Mouse (Mus musculus): Measurements from ENCODE around the gene Bri3bp. TPM values are rescaled to one million over a fixed set of nuclear protein-coding genes. Genes with fewer than 3 reads are reported as not detected.

Gene Bri3bp
- polyA plus RNA-seq, 1 experiment from 2014 or later: 33.6 TPM

DNA sequence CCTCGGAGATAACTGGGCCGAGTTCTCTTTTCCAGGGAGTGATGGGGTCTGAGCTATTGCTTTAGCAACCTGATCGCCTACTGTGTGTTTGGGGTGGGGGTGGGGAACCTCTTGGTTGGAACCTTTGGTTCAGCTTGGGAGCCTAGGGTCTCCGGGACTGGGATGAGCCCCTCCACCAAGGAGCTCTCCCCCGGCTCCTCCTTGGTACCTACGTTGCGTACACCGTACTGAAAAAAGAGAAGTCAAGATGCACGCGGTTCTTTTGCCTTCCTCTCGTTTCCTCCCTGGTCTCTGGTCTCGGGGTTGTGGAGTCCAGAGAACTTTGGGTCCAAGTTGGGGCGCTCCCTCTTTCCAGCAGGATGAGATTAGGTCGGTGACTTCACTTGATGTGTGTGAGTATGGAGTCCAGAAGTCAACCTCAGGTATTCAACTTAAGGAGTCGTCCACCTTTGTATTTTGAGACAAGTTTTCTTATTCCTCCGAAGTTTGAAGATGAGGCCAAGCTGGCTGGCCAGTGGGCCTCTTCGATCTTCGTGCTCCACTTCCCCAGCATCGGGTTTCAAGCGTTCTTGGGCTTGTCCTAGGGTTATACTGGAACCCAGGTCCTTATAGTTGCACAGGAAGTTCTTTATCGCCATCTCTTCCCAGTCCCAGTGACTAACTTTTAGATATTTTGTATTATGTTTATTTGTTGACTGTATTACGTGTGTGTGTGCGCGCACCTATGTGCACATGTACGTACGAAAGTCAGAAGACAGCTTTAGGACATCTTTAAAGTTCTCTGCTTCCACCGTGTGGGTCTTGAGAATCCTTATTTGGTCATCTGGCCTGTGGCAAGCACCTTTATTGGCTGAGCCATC is 998 bp downstream of the Bri3bp start:
- 22% methylated on average over 27 of the region's 27 CpGs for WGBS
- Histone ChIP-seq H3K27me3 (no peaks in the 10 kb centered on the region), H3K4me1 (peaks cover 22% of the 10 kb centered on the region), H3K27ac (peak overlapping the region; percentile 66; the same call in 1 of the 2 replicates), H3K36me3 (ENCODE audit: poor library complexity, severe bottlenecking) (no peaks in the 10 kb centered on the region), H3K4me2 (peak overlapping the region; percentile 85), H3K4me3 (peak overlapping the region; percentile 88), H3K9ac (peak overlapping the region; percentile 86), H3K9me3 (replicated peaks) (no peaks in the 10 kb centered on the region)
- ATAC-seq: peak; percentile 36

DNA sequence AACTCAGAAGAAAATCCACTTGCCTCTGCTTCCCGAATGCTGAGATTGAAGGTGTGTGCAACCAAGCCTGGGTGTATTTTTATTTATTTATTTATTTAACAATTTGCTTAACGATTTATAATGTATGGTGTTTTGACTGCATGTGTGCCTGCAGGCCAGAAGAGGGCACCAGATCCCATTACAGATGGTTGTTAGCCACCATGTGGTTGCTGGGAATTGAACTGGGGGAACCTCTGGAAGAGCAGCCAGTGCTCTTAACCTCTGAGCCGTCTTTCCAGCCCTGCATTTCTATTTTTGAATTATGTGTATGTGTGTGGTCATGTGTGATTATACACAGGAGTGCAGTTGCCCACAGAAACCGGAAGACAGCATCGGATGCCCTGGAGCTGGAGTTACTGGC is 2.0 kb downstream of the Bri3bp start:
- no peaks in the 10 kb centered on the region for H3K27me3 ChIP-seq
- WGBS: 89% methylated on average over 5 of the region's 5 CpGs
- peaks cover 22% of the 10 kb centered on the region for H3K4me1 ChIP-seq
- no peak for ATAC-seq
- no peaks in the 10 kb centered on the region for H3K9me3 ChIP-seq (replicated peaks)
- H3K36me3 ChIP-seq (ENCODE audit: poor library complexity, severe bottlenecking): no peaks in the 10 kb centered on the region
- no peak overlapping the region for H3K27ac ChIP-seq
- H3K4me2 ChIP-seq: peak overlapping the region; percentile 85; the same call in 1 of the 2 replicates
- H3K9ac ChIP-seq: no peak overlapping the region
- H3K4me3 ChIP-seq: no peak overlapping the region

DNA sequence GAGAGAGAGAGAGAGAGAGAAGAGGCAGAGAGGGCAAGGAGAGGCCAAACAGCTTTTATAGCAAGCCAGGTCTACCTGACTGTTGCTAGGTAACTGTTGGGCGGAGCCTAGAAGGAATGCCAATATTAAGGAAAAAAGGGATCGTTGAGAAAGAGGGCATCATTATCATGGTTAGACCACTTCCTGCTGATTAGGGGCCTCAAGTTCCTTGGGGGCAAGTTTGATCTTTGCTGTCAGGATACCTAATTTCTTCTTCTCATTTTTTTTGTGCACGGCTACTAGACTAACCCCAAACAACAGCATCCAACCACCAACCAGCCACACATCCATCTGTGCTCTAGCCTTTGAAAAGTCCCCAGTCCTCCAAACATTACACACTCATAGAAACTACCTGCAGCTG is 2.5 kb downstream of the Bri3bp start:
- no peak for ATAC-seq
- Histone ChIP-seq H3K9me3 (replicated peaks) (no peaks in the 10 kb centered on the region), H3K27me3 (no peaks in the 10 kb centered on the region)

DNA sequence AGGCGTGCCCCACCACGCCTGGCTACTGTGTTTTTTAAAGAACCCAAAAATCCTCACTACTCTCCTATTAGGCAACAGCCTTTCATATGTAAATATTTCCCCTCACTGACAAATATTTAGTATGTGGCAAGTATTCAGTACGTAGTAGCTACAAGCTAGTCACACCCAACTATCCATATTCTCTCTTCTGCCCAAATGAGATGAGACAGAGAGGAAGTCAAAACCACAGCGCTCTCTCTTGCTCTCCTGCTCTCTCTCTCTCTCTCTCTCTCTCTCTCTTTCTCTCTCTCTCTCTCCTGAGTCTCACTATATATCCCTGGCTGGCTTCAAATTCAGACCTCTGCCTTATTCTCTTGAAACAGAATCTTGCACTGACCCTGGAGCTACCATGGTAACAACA is 3.2 kb downstream of the Bri3bp start:
- Histone ChIP-seq H3K27me3 (no peaks in the 10 kb centered on the region), H3K4me1 (peaks cover 22% of the 10 kb centered on the region), H3K4me2 (no peak overlapping the region), H3K9ac (no peak overlapping the region), H3K4me3 (no peak overlapping the region), H3K9me3 (replicated peaks) (no peaks in the 10 kb centered on the region), H3K27ac (no peak overlapping the region), H3K36me3 (ENCODE audit: poor library complexity, severe bottlenecking) (no peaks in the 10 kb centered on the region)
- ATAC-seq: no peak
- WGBS: 83% methylated on average over 4 of the region's 4 CpGs

More for the DNA sequence above, 2.5 kb downstream of the Bri3bp start:
- Histone ChIP-seq H3K27ac (no peak overlapping the region), H3K4me2 (no peak overlapping the region), H3K4me1 (peaks cover 22% of the 10 kb centered on the region), H3K36me3 (ENCODE audit: poor library complexity, severe bottlenecking) (no peaks in the 10 kb centered on the region), H3K4me3 (no peak overlapping the region), H3K9ac (no peak overlapping the region)
- WGBS: 89% methylated on average over 3 of the region's 3 CpGs

DNA sequence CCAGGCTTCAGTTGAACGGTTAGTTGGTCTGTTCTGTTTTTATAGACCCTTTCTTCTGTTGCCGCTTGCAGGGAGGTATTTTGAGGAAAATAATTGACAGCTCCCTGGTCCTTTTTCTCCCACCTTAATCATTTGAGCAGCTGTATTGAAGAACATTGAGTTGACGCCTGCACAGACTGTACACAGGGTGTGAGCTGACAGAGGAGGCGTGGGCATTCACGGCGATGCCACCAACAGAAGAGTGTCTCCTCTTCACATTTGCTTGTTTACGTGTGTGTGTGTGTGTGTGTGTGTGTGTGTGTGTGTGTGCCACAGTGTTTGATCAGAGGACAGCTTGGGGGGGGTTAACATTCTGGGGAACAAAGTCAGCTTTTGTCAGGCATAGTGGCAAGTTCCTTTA is 5.0 kb downstream of the Bri3bp start:
- ATAC-seq: no peak
- Histone ChIP-seq H3K27ac (no peak overlapping the region), H3K27me3 (no peaks in the 10 kb centered on the region), H3K9me3 (replicated peaks) (no peaks in the 10 kb centered on the region), H3K9ac (no peak overlapping the region; the same call in 1 of the 2 replicates), H3K4me3 (no peak overlapping the region), H3K4me1 (peaks cover 15% of the 10 kb centered on the region), H3K4me2 (no peak overlapping the region), H3K36me3 (ENCODE audit: poor library complexity, severe bottlenecking) (no peaks in the 10 kb centered on the region)
- WGBS: 61% methylated on average over 7 of the region's 7 CpGs

DNA sequence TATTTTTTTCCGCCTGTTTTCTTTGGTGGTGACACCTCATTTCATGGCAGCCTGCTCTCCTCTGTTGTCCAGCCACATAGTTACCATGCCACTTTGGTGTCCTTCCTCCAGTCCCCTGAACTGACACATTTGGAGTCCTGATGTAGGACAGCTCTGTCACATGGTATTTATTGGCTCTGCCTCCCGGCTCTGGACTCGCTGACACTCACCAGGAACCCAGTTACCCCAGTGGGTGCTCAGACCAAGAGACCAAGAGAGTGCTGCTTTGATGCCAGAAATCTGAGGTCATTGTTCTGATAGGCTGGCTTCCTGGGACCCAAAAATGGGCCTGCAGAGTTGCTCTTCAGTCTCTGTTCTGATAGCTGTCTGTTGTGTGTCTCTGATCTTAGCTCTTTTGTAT is 6.7 kb downstream of the Bri3bp start:
- Histone ChIP-seq H3K9ac (no peak overlapping the region), H3K4me1 (peaks cover 5% of the 10 kb centered on the region), H3K4me3 (no peak overlapping the region), H3K9me3 (replicated peaks) (no peaks in the 10 kb centered on the region), H3K27ac (no peak overlapping the region), H3K36me3 (ENCODE audit: poor library complexity, severe bottlenecking) (peaks cover 16% of the 10 kb centered on the region), H3K4me2 (no peak overlapping the region), H3K27me3 (no peaks in the 10 kb centered on the region)
- WGBS: 86% methylated on average over 3 of the region's 3 CpGs
- ATAC-seq: no peak

DNA sequence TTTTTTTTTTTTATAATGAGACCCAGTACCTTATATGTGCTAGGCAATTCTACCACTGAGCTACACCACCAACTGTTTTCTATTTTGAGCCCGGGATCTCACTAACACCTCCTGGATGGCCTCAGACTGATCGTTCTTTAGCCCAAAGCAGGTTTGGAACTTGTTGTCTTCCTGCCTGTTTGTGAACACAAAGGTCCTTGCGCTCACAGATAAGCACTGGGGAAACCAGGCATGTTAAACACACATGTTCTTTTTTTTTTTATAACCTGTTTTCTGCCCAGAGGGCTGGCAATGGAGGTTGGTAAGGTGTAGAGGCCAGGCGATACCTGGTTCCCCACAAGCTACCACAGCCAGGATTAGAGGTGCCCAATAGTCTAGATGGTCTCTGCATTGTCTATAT is 7.3 kb downstream of the Bri3bp start:
- WGBS: 89% methylated on average over 4 of the region's 4 CpGs
- Histone ChIP-seq H3K4me2 (no peak overlapping the region), H3K36me3 (ENCODE audit: poor library complexity, severe bottlenecking) (peaks cover 22% of the 10 kb centered on the region), H3K27me3 (no peaks in the 10 kb centered on the region), H3K4me3 (no peak overlapping the region), H3K9me3 (replicated peaks) (no peaks in the 10 kb centered on the region), H3K4me1 (peaks cover 5% of the 10 kb centered on the region), H3K9ac (no peak overlapping the region), H3K27ac (no peak overlapping the region)
- no peak for ATAC-seq

DNA sequence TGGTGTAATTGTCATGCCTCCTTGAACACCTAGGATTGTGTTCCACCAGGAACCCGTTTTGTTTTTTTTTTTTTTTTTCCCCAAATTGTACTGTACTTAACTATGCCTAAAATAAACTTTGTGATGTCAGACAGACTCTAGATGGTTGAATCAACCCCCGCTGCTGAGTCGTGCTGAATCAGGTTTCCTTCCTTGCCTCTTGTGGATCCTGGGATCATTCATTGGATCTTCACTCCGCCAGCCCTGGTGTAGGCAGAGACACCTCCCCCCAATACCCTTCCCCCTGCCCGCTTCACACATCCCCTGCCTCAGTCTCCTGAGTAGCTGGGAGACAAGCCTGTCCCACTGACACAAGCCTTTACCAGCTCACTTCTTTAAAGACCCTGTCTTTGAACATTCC is 7.9 kb downstream of the Bri3bp start:
- no peak for ATAC-seq
- H3K9me3 ChIP-seq (replicated peaks): no peaks in the 10 kb centered on the region
- 88% methylated on average over 5 of the region's 5 CpGs for WGBS

DNA sequence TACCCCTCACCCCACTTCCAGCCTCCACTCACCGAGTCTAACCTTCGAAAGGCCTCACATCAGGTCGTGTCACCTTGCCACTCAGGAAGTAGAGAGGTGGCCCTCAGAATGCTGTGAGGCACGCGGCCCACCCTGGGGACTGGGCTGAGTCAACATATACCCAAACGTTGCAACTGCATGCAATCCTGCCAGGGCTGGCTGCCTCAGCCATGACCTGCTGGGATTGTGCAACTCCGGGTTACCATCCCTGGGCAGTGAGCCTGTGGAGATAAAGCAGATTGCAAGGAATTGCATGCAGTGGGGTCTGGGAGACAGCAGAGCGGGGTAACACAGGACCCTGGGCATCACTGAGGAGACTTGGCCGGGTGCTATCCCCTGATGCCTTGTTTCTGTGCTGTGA is 11.2 kb downstream of the Bri3bp start:
- no peak overlapping the region for H3K9ac ChIP-seq
- 92% methylated on average over 9 of the region's 9 CpGs for WGBS
- no peaks in the 10 kb centered on the region for H3K4me1 ChIP-seq
- no peaks in the 10 kb centered on the region for H3K9me3 ChIP-seq (replicated peaks)
- H3K27me3 ChIP-seq: no peaks in the 10 kb centered on the region
- ATAC-seq: no peak
- peaks cover 48% of the 10 kb centered on the region for H3K36me3 ChIP-seq (ENCODE audit: poor library complexity, severe bottlenecking)
- H3K27ac ChIP-seq: no peak overlapping the region
- no peak overlapping the region for H3K4me3 ChIP-seq
- no peak overlapping the region for H3K4me2 ChIP-seq

More for the DNA sequence above, 7.9 kb downstream of the Bri3bp start:
- H3K4me1 ChIP-seq: peaks cover 5% of the 10 kb centered on the region
- H3K4me2 ChIP-seq: no peak overlapping the region
- no peak overlapping the region for H3K4me3 ChIP-seq
- H3K27ac ChIP-seq: no peak overlapping the region
- peaks cover 26% of the 10 kb centered on the region for H3K36me3 ChIP-seq (ENCODE audit: poor library complexity, severe bottlenecking)
- H3K9ac ChIP-seq: no peak overlapping the region
- H3K27me3 ChIP-seq: no peaks in the 10 kb centered on the region

DNA sequence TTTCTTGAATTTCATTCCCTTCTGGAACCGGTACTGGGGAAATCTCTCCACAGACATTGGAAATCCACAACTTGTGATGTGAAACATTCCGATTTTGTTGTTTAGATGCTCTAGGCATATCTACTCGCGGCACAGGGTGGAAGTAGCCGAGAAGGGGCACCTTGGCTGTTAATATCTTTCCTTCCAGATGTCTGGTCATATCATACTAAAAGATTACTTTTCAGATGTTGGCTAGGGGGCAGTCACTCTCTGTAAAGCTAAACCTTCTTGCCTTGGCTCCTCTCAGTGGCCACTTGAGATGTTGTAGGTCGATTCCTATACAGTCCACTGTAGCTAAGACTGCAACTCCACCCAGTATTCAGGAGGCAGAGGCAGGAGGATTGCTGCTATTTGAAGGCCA is 14.7 kb downstream of the Bri3bp start:
- no peak for ATAC-seq

DNA sequence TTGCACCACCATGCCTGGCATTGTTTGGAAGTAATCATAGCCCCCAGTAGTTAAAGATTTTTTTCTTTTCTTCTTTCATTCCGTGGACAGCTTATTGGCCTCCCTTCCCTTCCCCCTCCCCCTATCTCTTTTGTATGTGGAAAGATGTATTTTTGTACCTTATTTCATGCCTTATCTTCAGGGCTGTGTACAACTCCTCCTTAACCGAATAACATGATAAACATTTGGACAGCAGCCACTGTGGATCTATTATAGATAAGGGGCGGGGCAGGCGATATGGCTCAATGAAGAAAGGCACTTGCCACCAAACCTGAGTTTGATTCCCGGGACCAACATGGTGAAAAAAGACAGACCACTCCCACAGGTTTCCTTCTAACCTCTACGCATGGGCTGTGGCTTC is 16.2 kb downstream of the Bri3bp start:
- H3K36me3 ChIP-seq (ENCODE audit: poor library complexity, severe bottlenecking): peaks cover 37% of the 10 kb centered on the region
- no peak overlapping the region for H3K4me2 ChIP-seq
- H3K4me1 ChIP-seq: no peaks in the 10 kb centered on the region
- no peak for ATAC-seq
- H3K9me3 ChIP-seq (replicated peaks): no peaks in the 10 kb centered on the region
- 95% methylated on average over 6 of the region's 6 CpGs for WGBS
- H3K27ac ChIP-seq: no peak overlapping the region
- no peaks in the 10 kb centered on the region for H3K27me3 ChIP-seq
- H3K9ac ChIP-seq: no peak overlapping the region
- H3K4me3 ChIP-seq: no peak overlapping the region

More for the DNA sequence above, 14.7 kb downstream of the Bri3bp start:
- Histone ChIP-seq H3K9ac (no peak overlapping the region), H3K9me3 (replicated peaks) (no peaks in the 10 kb centered on the region), H3K4me3 (no peak overlapping the region), H3K27me3 (no peaks in the 10 kb centered on the region), H3K36me3 (ENCODE audit: poor library complexity, severe bottlenecking) (peaks cover 48% of the 10 kb centered on the region), H3K4me2 (no peak overlapping the region), H3K4me1 (no peaks in the 10 kb centered on the region), H3K27ac (no peak overlapping the region)
- WGBS: 95% methylated on average over 6 of the region's 6 CpGs

DNA sequence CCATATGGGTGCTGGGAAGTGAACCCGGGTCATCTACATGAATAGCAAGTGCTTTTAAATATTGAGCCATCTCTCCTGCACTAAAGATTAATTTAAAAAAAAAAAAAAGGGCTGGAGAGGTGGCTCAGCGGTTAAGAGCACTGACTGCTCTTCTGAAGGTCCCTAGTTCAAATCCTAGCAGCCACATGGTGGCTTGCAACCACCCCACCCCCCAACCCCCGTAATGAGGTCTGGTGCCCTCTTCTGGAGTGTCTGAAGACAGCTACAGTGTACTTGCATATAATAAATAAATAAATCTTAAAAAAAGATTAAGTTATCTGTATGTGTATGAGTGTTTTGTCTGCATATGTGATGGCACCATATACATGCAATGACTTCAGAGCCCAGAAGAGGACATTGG is 19.2 kb downstream of the Bri3bp start:
- Histone ChIP-seq H3K36me3 (ENCODE audit: poor library complexity, severe bottlenecking) (peaks cover 9% of the 10 kb centered on the region), H3K27me3 (no peaks in the 10 kb centered on the region), H3K9ac (no peak overlapping the region), H3K9me3 (replicated peaks) (no peaks in the 10 kb centered on the region), H3K4me1 (peaks cover 4% of the 10 kb centered on the region), H3K27ac (no peak overlapping the region), H3K4me2 (no peak overlapping the region), H3K4me3 (no peak overlapping the region)
- 91% methylated on average over 3 of the region's 3 CpGs for WGBS
- ATAC-seq: no peak
